Mouse (Mus musculus): ENCODE results near the gene Ppm1l.

DNA sequence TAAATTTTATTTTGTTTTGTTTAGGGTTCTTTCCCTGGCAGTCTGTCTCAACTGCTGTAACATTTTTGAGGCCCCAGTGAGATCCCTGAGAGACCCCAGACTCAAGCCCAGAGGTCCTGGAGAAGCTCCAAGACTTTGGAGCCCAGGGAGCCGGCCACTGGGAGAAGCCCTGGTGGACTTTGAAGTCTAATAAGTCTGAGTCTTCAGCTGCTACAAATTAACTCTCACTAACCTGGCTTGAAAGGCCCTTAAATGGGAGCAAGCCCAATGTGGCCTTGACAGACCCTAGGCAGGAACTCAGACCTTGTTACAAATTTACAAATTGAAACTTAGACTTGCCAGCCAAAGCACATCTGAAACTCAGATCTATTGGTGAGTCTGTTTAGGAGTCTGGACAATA lies 290.8 kb downstream of the Ppm1l start:
- TF ChIP-seq POLR2A (IDR thresholded peaks at IDR 0.05; ENCODE audit: insufficient read depth, low read depth, low read length) (no peak), CTCF (IDR thresholded peaks at IDR 0.05) (no peak), EP300 (IDR thresholded peaks at IDR 0.05; ENCODE audit: insufficient read depth, low read depth, low read length) (no peak)

Measured in heart, adult 2 months (tissue).